In the genomic region with DNA sequence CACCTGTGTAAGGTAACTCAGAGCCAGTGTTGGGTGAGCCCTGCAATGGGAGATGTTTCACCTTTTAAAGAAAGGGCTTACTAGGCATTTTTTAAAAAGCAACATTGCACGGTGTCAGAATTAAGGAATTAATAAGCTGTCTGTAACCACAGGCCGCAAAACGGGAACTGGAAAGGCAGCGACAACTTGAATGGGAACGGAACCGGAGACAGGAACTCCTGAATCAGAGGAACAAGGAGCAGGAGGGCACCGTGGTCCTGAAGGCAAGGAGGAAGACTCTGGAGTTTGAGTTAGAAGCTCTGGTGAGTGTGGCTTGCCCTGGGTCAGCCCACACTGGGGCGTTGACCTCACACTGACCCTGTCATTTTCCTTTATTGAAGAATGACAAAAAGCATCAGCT, we compare ENCODE assay signal across 19 mouse cellular contexts.
DNase-seq lines count a peak whose midpoint lies in the region; ATAC-seq lines count a peak whose summit lies in the region.
"Had no signal": no experiment of that assay in that cellular context is flagged by ENCODE, and none has a peak within 500 bp of the region (broad histone marks: within the 10 kb centered on the region; RNA-seq: fewer than 3 reads in every experiment).

No protein-coding gene starts in this region.

- DNase-seq in heart, adult 8-10 months (ENCODE audit: low spot score) = peak; percentile 19
- DNase-seq in heart, postnatal 14 days = no peak
- DNase-seq in lung, postnatal 36 days = peak; percentile 29
- DNase-seq in lung, postnatal 14 days = no peak
- no peak for DNase-seq in retina, postnatal 1 day
- DNase-seq: adrenal gland, postnatal 14 days; cerebellum, adult 2 months; cerebellum, postnatal 10 days; embryo, embryonic 11 days; gastrocnemius, adult 2 months; gastrocnemius, postnatal 25 days had no signal

- H3K36me3 ChIP-seq in hindbrain, embryonic 16.5 days (ENCODE audit: control insufficient read depth, insufficient read depth, low read length) = peaks cover 45% of the 10 kb centered on the region

- H3K27me3 ChIP-seq in hindbrain, embryonic 16.5 days (replicated peaks; ENCODE audit: control insufficient read depth, insufficient read depth, low read length) = no peaks in the 10 kb centered on the region
- H3K27me3 ChIP-seq: embryonic facial prominence, embryonic 15.5 days; heart, embryonic 13.5 days; hindbrain, embryonic 13.5 days had no signal

- H3K4me1 ChIP-seq in hindbrain, embryonic 16.5 days (ENCODE audit: control insufficient read depth, insufficient read depth, low read depth, low read length) = no peaks in the 10 kb centered on the region
- H3K4me1 ChIP-seq: embryonic facial prominence, embryonic 15.5 days; hindbrain, embryonic 13.5 days had no signal

- intact Hi-C loops in heart, postnatal 14 days (cut with DNase I) = no loop called here

- no peak overlapping the region for H3K4me3 ChIP-seq in hindbrain, embryonic 16.5 days (ENCODE audit: low read length)
- H3K4me3 ChIP-seq: embryonic facial prominence, embryonic 15.5 days; erythroblast, embryonic 14.5 days; forebrain, embryonic 10.5 days; gastrocnemius, adult 2 months; heart, embryonic 13.5 days; hindbrain, embryonic 13.5 days had no signal

- no peak overlapping the region for H3K4me2 ChIP-seq in hindbrain, embryonic 16.5 days (ENCODE audit: low read length)
- H3K4me2 ChIP-seq: embryonic facial prominence, embryonic 15.5 days; heart, embryonic 13.5 days; hindbrain, embryonic 13.5 days had no signal

- no peak overlapping the region for H3K9ac ChIP-seq in hindbrain, embryonic 16.5 days (ENCODE audit: low read depth, low read length)
- H3K9ac ChIP-seq: embryonic facial prominence, embryonic 15.5 days; heart, embryonic 13.5 days; hindbrain, embryonic 13.5 days had no signal

- ATAC-seq in megakaryocyte progenitor cell, adult 5-6 weeks (replicated peaks; ENCODE audit: poor library complexity) = peak; percentile 56
- ATAC-seq in hindbrain, embryonic 16.5 days = no peak
- ATAC-seq: forebrain, embryonic 14.5 days had no signal

- no peak overlapping the region for H3K27ac ChIP-seq in hindbrain, embryonic 16.5 days (ENCODE audit: low read depth, low read length)
- H3K27ac ChIP-seq: embryonic facial prominence, embryonic 15.5 days; forebrain, embryonic 10.5 days; gastrocnemius, adult 2 months; heart, embryonic 13.5 days; hindbrain, embryonic 13.5 days had no signal

- 90% methylated on average over 8 of the region's 8 CpGs for WGBS in hindbrain, embryonic 16.5 days

- no peaks in the 10 kb centered on the region for H3K9me3 ChIP-seq in hindbrain, embryonic 16.5 days (ENCODE audit: control insufficient read depth, low read length)
- H3K9me3 ChIP-seq: embryonic facial prominence, embryonic 15.5 days; heart, embryonic 13.5 days; hindbrain, embryonic 13.5 days had no signal

Comparison
In these comparisons a context has a peak if more than half of its experiments do, and no peak if none do; other contexts are left out.
1. DNase-seq: peak in heart, adult 8-10 months (single experiment) and lung, postnatal 36 days (single experiment); none in heart, postnatal 14 days (0 of 2), lung, postnatal 14 days (single experiment) and retina, postnatal 1 day (single experiment).